Mouse (Mus musculus): ENCODE measurements around the gene Megf8.
A peak's percentile ranks its signal among the peaks of the same experiment; 100 is the strongest.
"Not testable (repeated sequence)": the region's sequence is repeated elsewhere in the genome, so short reads cannot be mapped to it uniquely, and the experiment has no call there.

The Megf8 gene

GRCm38 (mm10) chr7:25297454-25298325, 19.3 kb upstream of the Megf8 start, which contains the start of gene Pafah1b3:
Pafah1b3 (minus strand) TSS chr7:25297986.
- DNase-seq, result peak; percentile 90 to 92

- DNase-seq, result peak; percentile 19 to 49
These were observed 15.9 kb upstream of the Megf8 start, which contains the start of gene Prr19 for GRCm38 (mm10) chr7:25301063-25301462. Prr19 (plus strand) TSS chr7:25301411.

GRCm38 (mm10) chr7:25303003-25303684, 13.8 kb upstream of the Megf8 start:
- no peak for DNase-seq

- no peak for DNase-seq
These were observed 13.3 kb upstream of the Megf8 start for GRCm38 (mm10) chr7:25303685-25304006.

GRCm38 (mm10) chr7:25305481-25305880, 11.5 kb upstream of the Megf8 start:
- DNase-seq, result no peak

GRCm38 (mm10) chr7:25305956-25306613, 10.9 kb upstream of the Megf8 start, which contains the start of gene Tmem145:
Tmem145 (plus strand) TSS chr7:25306106.
- peak; percentile 83 to 91 for DNase-seq

- DNase-seq, result no peak
These were observed 10.4 kb upstream of the Megf8 start for GRCm38 (mm10) chr7:25306614-25306996.

GRCm38 (mm10) chr7:25308702-25309318, 8.2 kb upstream of the Megf8 start:
- DNase-seq, result no peak

GRCm38 (mm10) chr7:25309425-25309824, 7.5 kb upstream of the Megf8 start:
- DNase-seq, result no peak

GRCm38 (mm10) chr7:25311193-25311592, 5.8 kb upstream of the Megf8 start:
- DNase-seq, result no peak

- no peak for DNase-seq
These were observed 3.6 kb upstream of the Megf8 start for GRCm38 (mm10) chr7:25313325-25313724.

- peak in 1 of 2 experiments; percentile 44 for DNase-seq
These were observed 2.2 kb upstream of the Megf8 start for GRCm38 (mm10) chr7:25314606-25315305.

GRCm38 (mm10) chr7:25315306-25316041, 1.5 kb upstream of the Megf8 start:
- DNase-seq, result peak; percentile 45 to 68

- peak; percentile 64 to 68 for DNase-seq
These were observed 559 bp downstream of the Megf8 start for GRCm38 (mm10) chr7:25317446-25317999.

- no peak for DNase-seq
These were observed 5.1 kb downstream of the Megf8 start for GRCm38 (mm10) chr7:25322058-25322484.

GRCm38 (mm10) chr7:25323219-25323618, 6.3 kb downstream of the Megf8 start:
- DNase-seq, result no peak

- not testable (repeated sequence) for DNase-seq
These were observed 8.5 kb downstream of the Megf8 start for GRCm38 (mm10) chr7:25325431-25325830.

- no peak for DNase-seq
These were observed 9.3 kb downstream of the Megf8 start for GRCm38 (mm10) chr7:25326233-25326632.

- peak; percentile 69 to 81 for DNase-seq
These were observed 16.8 kb downstream of the Megf8 start for GRCm38 (mm10) chr7:25333596-25334307.

- DNase-seq, result no peak
These were observed 17.5 kb downstream of the Megf8 start for GRCm38 (mm10) chr7:25334472-25334871.

Measured in cerebellum, postnatal 25 days (tissue).